Mouse (Mus musculus) neutrophil, adult 5-6 weeks (primary cell): ENCODE results near the gene Krt26. TPM values are rescaled to one million over a fixed set of nuclear protein-coding genes. Genes with fewer than 3 reads are reported as not detected.

Source experiments
- ATAC-seq: fragments of 151-379, 151-347 bp; 2 replicates; pipeline ENCODE4 v1.8.0; 2017; ENCODE audit warnings: mild to moderate bottlenecking, moderate TSS enrichment; ENCODE audit not compliant: insufficient number of reproducible peaks, poor library complexity, low FRiP score, severe bottlenecking; ENCODE audit errors: extremely low read depth
- total RNA-seq: library from RNA; stranded (forward); fragments of 200-1000 nt; gene quantifications from 2 replicates; pipeline ENCODE4 v1.2.3, GENCODE M21; 2017

The Krt26 gene
- total RNA-seq, 1 experiment from 2014 or later, result not detected

DNA sequence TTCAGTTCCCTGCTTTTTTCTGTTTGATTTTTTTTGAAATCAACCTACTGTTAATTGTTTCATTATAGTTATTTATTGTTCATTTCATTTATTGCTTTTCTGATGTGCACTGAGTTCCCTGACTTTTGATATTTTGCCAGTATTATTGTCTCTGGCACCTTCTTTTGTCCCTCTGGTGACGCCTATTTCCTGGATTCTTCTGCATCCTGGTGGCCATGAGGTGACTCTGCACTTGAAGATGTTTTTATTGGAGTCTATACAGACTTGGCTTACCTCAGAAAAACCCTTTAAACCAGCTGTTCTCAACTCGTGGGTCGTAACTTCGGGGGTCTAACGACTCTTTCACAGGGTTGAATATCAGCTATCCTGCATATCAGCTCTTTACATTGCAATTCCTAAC, 42.7 kb downstream of the Krt26 start:
- ATAC-seq, result no peak

DNA sequence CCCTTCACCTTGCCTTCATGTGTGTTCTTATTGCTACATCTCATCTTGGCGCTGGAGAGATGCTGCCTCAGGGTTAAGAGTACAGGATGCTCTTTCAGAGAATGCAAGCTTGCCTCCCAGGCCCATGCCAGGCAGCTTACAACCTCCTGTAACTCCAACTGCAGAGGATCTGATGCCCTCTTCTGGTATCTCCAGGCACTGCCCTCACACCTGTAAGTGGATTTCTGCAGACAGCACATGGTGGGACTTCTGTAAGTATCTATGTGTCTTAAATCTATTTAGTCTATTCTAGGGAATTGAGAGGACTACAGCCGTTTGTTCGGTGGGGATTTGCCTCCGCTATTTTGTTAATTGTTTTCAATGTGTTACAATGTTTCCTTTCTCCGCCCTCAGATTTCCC, 44.9 kb downstream of the Krt26 start:
- ATAC-seq, result peak; percentile 58; the same call in 1 of the 2 replicates

DNA sequence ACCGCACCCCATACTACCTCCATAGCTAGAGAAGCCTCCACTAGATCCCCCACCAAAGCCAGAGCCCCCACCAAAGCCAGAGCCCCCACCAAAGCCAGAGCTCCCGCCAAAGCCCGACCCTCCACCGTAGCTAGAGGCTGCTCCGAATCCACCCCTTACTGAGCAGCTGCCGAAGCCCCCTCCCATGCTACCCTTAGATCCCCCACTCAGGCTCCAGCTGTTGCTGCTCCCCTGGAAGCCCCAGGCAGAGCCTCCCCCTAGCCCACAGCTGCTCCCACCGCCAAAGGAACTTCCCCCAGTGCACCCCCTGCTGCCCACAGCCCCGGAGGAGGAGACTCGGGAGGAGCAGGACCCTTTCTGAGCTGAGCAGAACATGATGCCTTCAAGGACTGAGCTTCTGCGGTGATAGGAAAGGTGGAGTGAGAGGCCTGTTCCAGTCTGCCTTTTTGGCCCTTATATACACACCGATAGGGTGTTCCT, 52.9 kb downstream of the Krt26 start, which contains the start of gene Krt24:
TSS of gene Krt24 (minus strand) at position 430 of the 480 bp plus-strand sequence.
- ATAC-seq, result no peak

DNA sequence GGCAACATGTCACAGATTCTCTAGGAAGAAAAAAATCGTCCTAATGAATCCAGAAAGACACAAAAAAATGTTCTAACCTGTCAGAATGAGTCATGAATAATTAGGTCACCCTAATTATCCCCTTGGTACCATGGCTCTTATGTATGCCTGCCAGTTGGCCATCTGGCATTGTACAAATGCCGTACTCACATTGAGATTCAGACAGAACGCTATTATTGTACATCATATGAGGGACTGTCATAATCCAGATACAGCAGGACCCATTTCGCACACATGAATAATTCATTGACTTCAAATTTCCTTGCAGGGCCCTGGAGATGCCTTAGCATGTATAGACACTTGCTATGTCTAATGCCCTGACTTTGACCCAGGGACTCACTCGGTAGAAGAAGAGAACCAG, 53.8 kb downstream of the Krt26 start:
- no peak for ATAC-seq

DNA sequence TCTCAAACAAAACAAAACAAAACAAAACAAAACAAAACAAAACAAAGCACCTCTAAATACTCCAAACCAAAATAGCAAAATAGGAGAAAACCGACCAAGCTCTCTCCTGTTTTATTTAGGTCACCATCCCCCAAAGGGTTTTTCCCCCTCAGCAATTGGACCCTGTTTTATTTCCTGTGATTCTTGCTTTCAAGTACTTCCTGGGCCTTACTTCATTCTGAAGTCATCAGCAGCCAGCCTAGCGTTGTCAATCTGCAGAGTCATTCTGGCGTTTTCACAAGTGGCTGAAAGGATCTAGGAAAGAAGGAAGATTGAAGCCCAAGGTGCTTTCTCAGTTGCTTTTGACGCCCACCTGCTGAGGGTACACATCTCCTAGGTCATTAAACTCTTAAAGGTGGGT, 54.4 kb downstream of the Krt26 start:
- no peak for ATAC-seq

DNA sequence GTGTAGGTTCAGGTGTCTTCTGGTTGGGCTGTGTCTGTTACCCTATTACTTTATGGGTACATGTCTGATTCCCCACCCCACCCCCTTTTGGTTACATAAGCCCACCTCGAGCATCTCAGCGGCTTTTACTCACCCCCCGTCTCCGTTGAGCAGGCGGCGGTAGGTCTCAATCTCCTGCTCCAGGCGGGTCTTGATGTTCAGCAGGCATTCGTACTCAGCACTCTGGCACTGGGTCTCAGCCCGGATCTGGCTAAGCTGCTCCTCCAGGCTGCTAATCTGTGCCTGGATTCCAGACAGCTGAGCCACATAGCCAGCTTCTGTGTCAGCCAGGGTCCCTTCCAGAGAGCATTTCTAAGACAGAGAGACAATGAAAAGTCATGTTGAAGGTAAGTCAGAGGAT, 56.6 kb downstream of the Krt26 start:
- no peak for ATAC-seq

DNA sequence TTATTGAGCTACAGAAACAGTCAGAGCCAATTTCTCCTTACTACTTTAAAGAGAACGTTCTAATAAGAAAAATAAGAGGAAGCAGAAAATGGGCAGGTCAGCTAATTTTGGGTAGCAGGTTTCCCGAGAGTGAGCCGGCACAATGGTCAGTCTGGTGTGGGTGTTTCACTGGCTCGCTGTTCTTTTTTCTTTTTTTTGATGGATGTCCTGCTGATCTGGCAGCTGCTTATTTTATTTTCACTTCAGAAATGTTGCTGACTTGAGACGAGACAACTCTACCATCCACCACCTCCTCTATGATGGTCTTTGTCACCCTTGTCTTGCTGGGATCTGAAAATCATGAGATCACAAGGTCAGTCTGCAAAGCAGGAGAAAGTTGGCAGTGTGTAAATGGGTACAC, 57.8 kb downstream of the Krt26 start:
- ATAC-seq, result no peak

Other genes starting within 250 kb of the Krt26 start
- 0.12 and 0.35 TPM in 2 replicates for gene Tns4, start 248.7 kb downstream of the Krt26 start, total RNA-seq
- 172 and 173 TPM in 2 replicates for gene Ccr7, start 182.9 kb downstream of the Krt26 start, total RNA-seq
- 225 and 242 TPM in 2 replicates for gene Smarce1, start 106.9 kb downstream of the Krt26 start, total RNA-seq
- gene Krt222, start 93.9 kb downstream of the Krt26 start, total RNA-seq, result 3.8 and 4.9 TPM in 2 replicates
- gene Krt24, start 52.7 kb downstream of the Krt26 start, total RNA-seq, result not detected in 2 replicates
- not detected in 2 replicates for gene Krt25, start 15.0 kb downstream of the Krt26 start, total RNA-seq
- gene Krt27, start 13.1 kb upstream of the Krt26 start, total RNA-seq, result not detected in 2 replicates
- gene Krt28, start 36.9 kb upstream of the Krt26 start, total RNA-seq, result not detected in 2 replicates
- gene Krt10, start 51.4 kb upstream of the Krt26 start, total RNA-seq, result 0.93 TPM in 1 of 2 replicates, not detected in the other
- gene Krt12, start 84.3 kb upstream of the Krt26 start, total RNA-seq, result 0.58 TPM in 1 of 2 replicates, not detected in the other
- not detected in 2 replicates for gene Krt20, start 100.2 kb upstream of the Krt26 start, total RNA-seq
- 1.5 and 2.9 TPM in 2 replicates for gene Krt23, start 155.2 kb upstream of the Krt26 start, total RNA-seq
- not detected in 2 replicates for gene Krt39, start 183.4 kb upstream of the Krt26 start, total RNA-seq
- gene Krt40, start 205.2 kb upstream of the Krt26 start, total RNA-seq, result not detected in 2 replicates
- gene Krtap3-3, start 212.9 kb upstream of the Krt26 start, total RNA-seq, result not detected in 2 replicates
- not detected in 2 replicates for gene Krtap3-2, start 218.9 kb upstream of the Krt26 start, total RNA-seq
- not detected in 2 replicates for gene Gm11939, start 221.5 kb upstream of the Krt26 start, total RNA-seq
- not detected in 2 replicates for gene Krtap3-1, start 228.7 kb upstream of the Krt26 start, total RNA-seq
- not detected in 2 replicates for gene Krtap1-5, start 243.1 kb upstream of the Krt26 start, total RNA-seq
- not detected in 2 replicates for gene Krtap1-4, start 245.7 kb upstream of the Krt26 start, total RNA-seq